Mouse (Mus musculus): Measurements from ENCODE around the gene Cstf2. TPM values are rescaled to one million over a fixed set of nuclear protein-coding genes. Genes with fewer than 3 reads are reported as not detected.

Gene Cstf2
- polyA plus RNA-seq, 1 experiment: 74.3 TPM

DNA sequence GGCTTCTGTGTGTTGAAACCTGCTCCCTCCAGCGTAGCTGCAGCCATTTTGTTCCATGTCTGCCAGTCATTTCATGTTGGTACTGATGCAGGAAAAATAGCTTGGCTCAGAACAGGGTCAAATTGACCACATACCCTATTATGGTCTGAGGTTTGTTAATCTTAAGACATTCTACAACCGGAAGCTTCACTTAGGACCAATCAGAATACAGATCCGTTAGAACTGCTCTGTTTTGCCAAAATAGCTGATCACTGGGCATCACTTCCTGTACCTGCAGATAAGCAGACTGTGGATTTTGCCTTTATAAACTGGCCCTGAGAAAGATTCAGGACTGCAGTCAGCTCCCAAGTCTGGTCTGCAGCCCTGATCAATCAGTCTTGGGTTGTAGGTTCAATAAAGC lies 69.6 kb downstream of the Cstf2 start:
- Histone ChIP-seq H3K36me3 (ENCODE audit: control insufficient read depth, insufficient read depth, low read length, poor library complexity, severe bottlenecking) (no peaks in the 10 kb centered on the region), H3K9ac (ENCODE audit: low read depth, poor library complexity, severe bottlenecking) (no peak overlapping the region), H3K27ac (ENCODE audit: insufficient read depth, low read length) (no peak overlapping the region), H3K9me3 (replicated peaks; ENCODE audit: control insufficient read depth, insufficient read depth, low read length, poor library complexity, severe bottlenecking) (no peaks in the 10 kb centered on the region), H3K27me3 (ENCODE audit: control insufficient read depth, insufficient read depth, low read length, poor library complexity, severe bottlenecking) (no peaks in the 10 kb centered on the region), H3K4me3 (ENCODE audit: low read depth, low read length) (no peak overlapping the region), H3K4me1 (ENCODE audit: control insufficient read depth, insufficient read depth, low read length) (no peaks in the 10 kb centered on the region)
- no peak for TF ChIP-seq EP300 (IDR thresholded peaks at IDR 0.05; ENCODE audit: insufficient read depth, low read depth, low read length)
- TF ChIP-seq POLR2A (IDR thresholded peaks at IDR 0.05; ENCODE audit: insufficient read depth, low read length): no peak
- TF ChIP-seq CTCF (IDR thresholded peaks at IDR 0.05; ENCODE audit: low read depth, low read length): no peak

DNA sequence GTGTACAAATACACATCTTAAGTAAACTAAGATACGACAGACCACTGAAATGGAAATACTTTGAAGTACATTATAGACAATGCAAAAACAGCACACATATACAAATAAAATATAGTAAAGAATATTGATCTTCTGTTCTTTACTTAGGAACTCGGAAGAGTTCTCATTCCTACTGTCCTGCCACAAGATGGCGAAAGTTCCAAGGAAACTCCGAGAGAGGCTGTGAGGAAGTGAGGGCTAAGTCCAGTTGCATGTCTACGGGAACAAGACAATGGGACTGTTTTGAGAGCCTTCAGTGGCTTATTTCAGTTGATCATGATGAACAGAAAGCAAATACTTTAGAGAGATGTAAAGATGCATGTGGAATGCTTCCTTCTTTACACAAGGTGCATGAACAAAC lies 73.3 kb downstream of the Cstf2 start:
- no peak overlapping the region for H3K27ac ChIP-seq (ENCODE audit: insufficient read depth, low read length)
- H3K4me1 ChIP-seq (ENCODE audit: control insufficient read depth, insufficient read depth, low read length): no peaks in the 10 kb centered on the region
- H3K9ac ChIP-seq (ENCODE audit: low read depth, poor library complexity, severe bottlenecking): no peak overlapping the region
- no peaks in the 10 kb centered on the region for H3K27me3 ChIP-seq (ENCODE audit: control insufficient read depth, insufficient read depth, low read length, poor library complexity, severe bottlenecking)
- H3K9me3 ChIP-seq (replicated peaks; ENCODE audit: control insufficient read depth, insufficient read depth, low read length, poor library complexity, severe bottlenecking): no peaks in the 10 kb centered on the region
- TF ChIP-seq EP300 (IDR thresholded peaks at IDR 0.05; ENCODE audit: insufficient read depth, low read depth, low read length) (no peak), CTCF (IDR thresholded peaks at IDR 0.05; ENCODE audit: low read depth, low read length) (peak; percentile 18), POLR2A (IDR thresholded peaks at IDR 0.05; ENCODE audit: insufficient read depth, low read length) (no peak)
- H3K36me3 ChIP-seq (ENCODE audit: control insufficient read depth, insufficient read depth, low read length, poor library complexity, severe bottlenecking): no peaks in the 10 kb centered on the region
- H3K4me3 ChIP-seq (ENCODE audit: low read depth, low read length): no peak overlapping the region

- H3K27me3 ChIP-seq (ENCODE audit: control insufficient read depth, insufficient read depth, low read length, poor library complexity, severe bottlenecking): no peaks in the 10 kb centered on the region
- no peak overlapping the region for H3K4me3 ChIP-seq (ENCODE audit: low read depth, low read length)
- H3K9ac ChIP-seq (ENCODE audit: low read depth, poor library complexity, severe bottlenecking): no peak overlapping the region
- peak; percentile 4 for TF ChIP-seq CTCF (IDR thresholded peaks at IDR 0.05; ENCODE audit: low read depth, low read length)
- TF ChIP-seq EP300 (IDR thresholded peaks at IDR 0.05; ENCODE audit: insufficient read depth, low read depth, low read length): no peak
- H3K36me3 ChIP-seq (ENCODE audit: control insufficient read depth, insufficient read depth, low read length, poor library complexity, severe bottlenecking): no peaks in the 10 kb centered on the region
- H3K4me1 ChIP-seq (ENCODE audit: control insufficient read depth, insufficient read depth, low read length): no peaks in the 10 kb centered on the region
- H3K27ac ChIP-seq (ENCODE audit: insufficient read depth, low read length): no peak overlapping the region
- H3K9me3 ChIP-seq (replicated peaks; ENCODE audit: control insufficient read depth, insufficient read depth, low read length, poor library complexity, severe bottlenecking): no peaks in the 10 kb centered on the region
Observed at GRCm38 (mm10) chrX:134133821-134134220, 74.8 kb downstream of the Cstf2 start.

Other genes with a start within 250 kb of the Cstf2 start
- not detected in 2 replicates for gene Tnmd, start 208.2 kb upstream of the Cstf2 start, polyA plus RNA-seq (2011; ENCODE audit: insufficient read depth, insufficient read length, low read depth, missing spikeins)
- 13.4 TPM in 2 replicates for gene Tspan6, start 160.8 kb upstream of the Cstf2 start, polyA plus RNA-seq (2011; ENCODE audit: insufficient read depth, insufficient read length, low read depth, missing spikeins)
- gene Srpx2, start 150.8 kb upstream of the Cstf2 start, polyA plus RNA-seq (2011; ENCODE audit: insufficient read depth, insufficient read length, low read depth, missing spikeins): 0.52 and 0.87 TPM in 2 replicates
- 0.31 and 0.70 TPM in 2 replicates for gene Sytl4, start 77.4 kb upstream of the Cstf2 start, polyA plus RNA-seq (2011; ENCODE audit: insufficient read depth, insufficient read length, low read depth, missing spikeins)
- gene Xkrx, start 102.9 kb downstream of the Cstf2 start, polyA plus RNA-seq (2011; ENCODE audit: insufficient read depth, insufficient read length, low read depth, missing spikeins): 0.87 and 1.1 TPM in 2 replicates
- gene Arl13a, start 128.3 kb downstream of the Cstf2 start, polyA plus RNA-seq (2011; ENCODE audit: insufficient read depth, insufficient read length, low read depth, missing spikeins): not detected in 2 replicates
- gene Nox1, start 162.8 kb downstream of the Cstf2 start, polyA plus RNA-seq (2011; ENCODE audit: insufficient read depth, insufficient read length, low read depth, missing spikeins): not detected in 2 replicates
- gene Trmt2b, start 217.8 kb downstream of the Cstf2 start, polyA plus RNA-seq (2011; ENCODE audit: insufficient read depth, insufficient read length, low read depth, missing spikeins): 7.7 and 9.7 TPM in 2 replicates
- gene Tmem35a, start 236.0 kb downstream of the Cstf2 start, polyA plus RNA-seq (2011; ENCODE audit: insufficient read depth, insufficient read length, low read depth, missing spikeins): 0.58 TPM in 1 of 2 replicates, not detected in the other
- 26.5 and 33.2 TPM in 2 replicates for gene Cenpi, start 248.9 kb downstream of the Cstf2 start, polyA plus RNA-seq (2011; ENCODE audit: insufficient read depth, insufficient read length, low read depth, missing spikeins)

Data from ES-Bruce4 (cell line).